Mouse (Mus musculus): ENCODE measurements around the gene Ttc28. TPM values are rescaled to one million over a fixed set of nuclear protein-coding genes. Genes with fewer than 3 reads are reported as not detected.

Gene Ttc28
- polyA plus RNA-seq, 1 experiment from 2014 or later: 13.5 TPM

DNA sequence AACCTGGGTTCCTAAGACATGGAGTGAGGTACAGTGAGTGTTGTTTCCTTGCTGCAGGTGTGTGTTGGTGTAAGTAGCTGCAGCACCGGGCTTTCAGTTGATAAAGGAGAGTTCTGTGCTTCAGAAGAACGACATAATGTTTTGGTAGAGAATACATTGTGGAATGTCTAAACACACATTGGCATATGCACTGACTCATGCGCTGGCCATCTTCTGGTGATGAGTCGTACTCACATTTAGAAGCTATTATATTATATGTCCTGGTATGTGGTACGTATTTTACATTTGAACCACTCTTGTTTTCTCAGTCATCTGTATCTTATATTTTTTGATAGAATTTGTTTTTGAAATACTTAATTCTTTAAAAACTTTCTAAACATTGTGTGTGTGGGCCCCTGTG lies 46.2 kb downstream of the Ttc28 start:
- DNase-seq (ENCODE audit: low spot score, missing footprints) (no peak), ATAC-seq (ENCODE audit: low FRiP score) (no peak)
- 94% methylated on average over 5 of the region's 5 CpGs for WGBS
- no peak overlapping the region for H3K4me3 ChIP-seq (ENCODE audit: low read depth, low read length)
- H3K36me3 ChIP-seq (ENCODE audit: control insufficient read depth, insufficient read depth, low read length): no peaks in the 10 kb centered on the region
- H3K27me3 ChIP-seq (ENCODE audit: control insufficient read depth, insufficient read depth, low read length): no peaks in the 10 kb centered on the region
- H3K9ac ChIP-seq (ENCODE audit: low read length): no peak overlapping the region
- no peaks in the 10 kb centered on the region for H3K9me3 ChIP-seq (ENCODE audit: control insufficient read depth, low read length)
- no peak overlapping the region for H3K4me2 ChIP-seq
- no peak overlapping the region for H3K27ac ChIP-seq (ENCODE audit: low read depth, low read length)
- no peaks in the 10 kb centered on the region for H3K4me1 ChIP-seq (ENCODE audit: control insufficient read depth, insufficient read depth, low read length)

DNA sequence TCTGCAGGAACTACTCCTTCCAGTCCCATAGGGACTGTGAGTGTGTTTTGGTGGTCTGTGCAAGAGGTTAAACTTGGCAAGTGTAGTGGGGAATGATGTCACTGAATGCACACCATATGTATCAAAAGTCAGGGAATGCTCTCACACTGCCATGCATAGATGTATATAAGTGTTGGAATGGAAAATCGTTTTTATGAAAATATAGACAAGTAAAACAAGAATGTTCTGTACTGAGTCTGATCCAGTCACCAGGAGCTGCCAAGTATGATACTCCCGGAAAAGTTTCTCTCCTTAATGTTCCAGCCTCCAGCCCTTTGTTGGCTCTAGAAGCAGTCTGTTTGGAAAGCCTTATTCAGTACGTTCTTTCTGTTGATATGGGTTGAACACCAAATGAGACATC lies 48.7 kb downstream of the Ttc28 start:
- 73% methylated on average over 3 of the region's 3 CpGs for WGBS
- Histone ChIP-seq H3K9ac (ENCODE audit: low read length) (no peak overlapping the region), H3K4me2 (no peak overlapping the region), H3K4me1 (ENCODE audit: control insufficient read depth, insufficient read depth, low read length) (no peaks in the 10 kb centered on the region), H3K9me3 (ENCODE audit: control insufficient read depth, low read length) (no peaks in the 10 kb centered on the region), H3K36me3 (ENCODE audit: control insufficient read depth, insufficient read depth, low read length) (no peaks in the 10 kb centered on the region), H3K27ac (ENCODE audit: low read depth, low read length) (no peak overlapping the region), H3K4me3 (ENCODE audit: low read depth, low read length) (no peak overlapping the region), H3K27me3 (ENCODE audit: control insufficient read depth, insufficient read depth, low read length) (no peaks in the 10 kb centered on the region)
- ATAC-seq (ENCODE audit: low FRiP score) (no peak), DNase-seq (ENCODE audit: low spot score, missing footprints) (no peak)

GRCm38 (mm10) chr5:110929306-110929705 lies 49.7 kb downstream of the Ttc28 start:
- DNase-seq (ENCODE audit: low spot score, missing footprints) (no peak), ATAC-seq (ENCODE audit: low FRiP score) (no peak)
- H3K4me1 ChIP-seq (ENCODE audit: control insufficient read depth, insufficient read depth, low read length): no peaks in the 10 kb centered on the region
- no peak overlapping the region for H3K27ac ChIP-seq (ENCODE audit: low read depth, low read length)
- H3K27me3 ChIP-seq (ENCODE audit: control insufficient read depth, insufficient read depth, low read length): no peaks in the 10 kb centered on the region
- no peaks in the 10 kb centered on the region for H3K36me3 ChIP-seq (ENCODE audit: control insufficient read depth, insufficient read depth, low read length)
- H3K4me3 ChIP-seq (ENCODE audit: low read depth, low read length): no peak overlapping the region
- H3K9me3 ChIP-seq (ENCODE audit: control insufficient read depth, low read length): no peaks in the 10 kb centered on the region
- WGBS: 94% methylated on average over 4 of the region's 4 CpGs
- no peak overlapping the region for H3K4me2 ChIP-seq
- no peak overlapping the region for H3K9ac ChIP-seq (ENCODE audit: low read length)

DNA sequence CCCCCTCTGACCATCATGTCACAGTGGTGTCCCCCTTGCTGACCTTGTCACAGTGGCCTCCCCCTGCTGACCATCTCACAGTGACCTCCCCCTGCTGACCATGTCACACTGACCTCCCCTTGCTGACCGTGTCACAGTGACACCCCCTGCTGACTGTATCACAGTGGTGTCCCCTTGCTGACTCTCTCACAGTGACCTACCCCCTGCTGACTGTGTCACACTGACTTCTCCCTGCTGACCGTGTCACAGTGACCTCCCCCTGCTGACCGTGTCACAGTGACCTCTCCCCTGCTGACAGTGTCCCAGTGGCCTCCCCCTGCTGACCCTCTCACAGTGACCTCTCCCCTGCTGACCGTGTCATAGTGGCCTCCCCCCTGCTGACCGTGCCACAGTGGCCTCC lies 57.0 kb downstream of the Ttc28 start:
- H3K9ac ChIP-seq (ENCODE audit: low read length): no peak overlapping the region
- WGBS: 35% methylated on average over 5 of the region's 5 CpGs
- peaks cover 2% of the 10 kb centered on the region; the same call in 1 of the 2 replicates for H3K4me1 ChIP-seq (ENCODE audit: control insufficient read depth, insufficient read depth, low read length)
- no peaks in the 10 kb centered on the region for H3K36me3 ChIP-seq (ENCODE audit: control insufficient read depth, insufficient read depth, low read length)
- H3K27me3 ChIP-seq (ENCODE audit: control insufficient read depth, insufficient read depth, low read length): no peaks in the 10 kb centered on the region
- no peak overlapping the region for H3K4me3 ChIP-seq (ENCODE audit: low read depth, low read length)
- no peaks in the 10 kb centered on the region for H3K9me3 ChIP-seq (ENCODE audit: control insufficient read depth, low read length)
- H3K4me2 ChIP-seq: no peak overlapping the region
- H3K27ac ChIP-seq (ENCODE audit: low read depth, low read length): no peak overlapping the region
- DNase-seq (ENCODE audit: low spot score, missing footprints) (no peak), ATAC-seq (ENCODE audit: low FRiP score) (no peak)

DNA sequence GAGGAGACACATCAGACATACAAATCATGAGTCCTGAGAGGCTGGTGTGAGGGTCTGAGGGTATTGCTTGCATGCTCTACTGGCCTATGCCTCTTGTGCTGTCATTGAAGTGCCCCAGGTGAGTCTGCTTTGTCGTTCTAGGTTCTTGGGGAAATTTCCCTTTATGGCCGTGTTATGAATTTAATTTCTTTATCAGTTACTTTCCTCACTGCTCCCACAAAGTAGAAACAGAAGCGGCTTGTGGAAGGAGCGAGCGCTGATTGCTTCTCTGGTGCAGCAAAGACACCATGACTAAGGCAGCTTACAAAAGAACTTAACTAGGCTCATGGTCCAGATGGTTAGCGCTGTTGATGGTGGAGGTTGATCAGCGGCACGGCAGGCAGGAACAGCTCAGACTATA lies 64.7 kb downstream of the Ttc28 start:
- Histone ChIP-seq H3K4me1 (ENCODE audit: control insufficient read depth, insufficient read depth, low read length) (no peaks in the 10 kb centered on the region; the same call in 1 of the 2 replicates), H3K27me3 (ENCODE audit: control insufficient read depth, insufficient read depth, low read length) (no peaks in the 10 kb centered on the region), H3K36me3 (ENCODE audit: control insufficient read depth, insufficient read depth, low read length) (no peaks in the 10 kb centered on the region), H3K9ac (ENCODE audit: low read length) (no peak overlapping the region), H3K4me3 (ENCODE audit: low read depth, low read length) (no peak overlapping the region), H3K4me2 (no peak overlapping the region), H3K9me3 (ENCODE audit: control insufficient read depth, low read length) (no peaks in the 10 kb centered on the region), H3K27ac (ENCODE audit: low read depth, low read length) (no peak overlapping the region)
- WGBS: 86% methylated on average over 8 of the region's 8 CpGs
- ATAC-seq (ENCODE audit: low FRiP score) (no peak), DNase-seq (ENCODE audit: low spot score, missing footprints) (peak; percentile 62)

DNA sequence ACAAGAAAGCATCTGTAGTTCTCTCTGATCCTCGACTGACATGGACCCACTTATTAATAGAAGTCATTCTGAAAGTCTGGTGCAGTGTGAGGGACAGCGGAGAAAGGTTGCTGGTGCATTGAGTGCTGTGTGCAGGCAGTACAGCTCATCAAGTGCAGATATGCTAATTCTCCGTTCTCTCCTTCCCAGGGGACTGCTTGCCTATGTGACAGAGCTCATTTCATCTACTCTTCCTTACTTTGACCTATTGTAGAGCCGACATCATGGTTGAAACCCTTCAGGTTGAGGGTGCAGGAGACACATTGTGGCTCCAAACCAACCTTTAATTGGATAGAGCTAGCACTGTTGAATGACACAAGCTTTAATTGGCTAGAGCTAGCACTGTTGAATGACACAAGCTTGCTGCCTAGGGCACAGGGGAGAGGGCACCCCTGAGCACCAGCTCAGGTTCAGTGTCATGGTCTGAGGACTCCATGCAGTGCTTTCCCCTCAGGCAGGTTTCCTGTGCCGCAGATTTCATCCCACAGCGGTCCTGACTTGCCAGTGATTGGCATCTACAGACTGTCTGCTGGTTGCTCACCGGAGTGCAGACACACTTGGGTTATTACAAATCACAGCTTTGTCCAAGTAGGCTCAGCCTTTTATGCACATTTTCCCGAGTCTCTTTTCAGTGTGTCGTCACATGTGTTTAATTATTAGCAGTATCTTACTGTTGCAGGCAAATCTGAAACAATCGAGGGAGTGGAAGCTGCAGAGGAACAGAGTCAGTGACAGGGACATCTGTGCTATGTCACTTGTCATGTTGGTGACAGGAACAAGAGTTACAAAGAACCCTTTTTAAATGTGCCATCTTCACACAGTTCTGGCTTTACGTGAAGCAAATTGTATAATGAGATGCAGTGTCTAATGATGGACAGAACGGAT lies 69.1 kb downstream of the Ttc28 start:
- Histone ChIP-seq H3K9me3 (ENCODE audit: control insufficient read depth, low read length) (no peaks in the 10 kb centered on the region), H3K27ac (ENCODE audit: low read depth, low read length) (no peak overlapping the region), H3K27me3 (ENCODE audit: control insufficient read depth, insufficient read depth, low read length) (no peaks in the 10 kb centered on the region), H3K4me3 (ENCODE audit: low read depth, low read length) (no peak overlapping the region), H3K4me1 (ENCODE audit: control insufficient read depth, insufficient read depth, low read length) (no peaks in the 10 kb centered on the region), H3K36me3 (ENCODE audit: control insufficient read depth, insufficient read depth, low read length) (no peaks in the 10 kb centered on the region), H3K9ac (ENCODE audit: low read length) (no peak overlapping the region), H3K4me2 (no peak overlapping the region)
- WGBS: 83% methylated on average over 12 of the region's 12 CpGs
- DNase-seq (ENCODE audit: low spot score, missing footprints) (peak; percentile 81), ATAC-seq (ENCODE audit: low FRiP score) (no peak)

DNA sequence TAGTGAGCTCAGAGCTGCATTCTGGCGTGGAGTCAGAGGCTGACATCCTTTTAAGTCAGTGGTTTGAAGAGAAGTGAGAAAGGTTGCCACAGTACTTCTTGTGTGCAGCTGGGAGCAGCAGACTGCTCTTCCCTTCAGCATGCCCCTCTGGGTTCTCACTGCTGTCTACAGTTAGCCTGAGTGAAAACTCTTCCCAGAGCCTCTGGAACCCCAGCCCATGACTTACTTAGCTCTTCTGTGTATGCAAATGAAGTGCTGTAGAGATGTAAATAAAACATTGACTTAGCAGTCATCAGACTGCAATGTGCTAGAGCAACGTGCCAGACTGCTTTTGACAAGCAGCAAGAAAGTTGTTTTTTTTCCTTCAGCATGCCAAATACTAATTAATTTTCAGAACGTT lies 70.2 kb downstream of the Ttc28 start:
- H3K9ac ChIP-seq (ENCODE audit: low read length): no peak overlapping the region
- no peaks in the 10 kb centered on the region for H3K4me1 ChIP-seq (ENCODE audit: control insufficient read depth, insufficient read depth, low read length)
- H3K4me3 ChIP-seq (ENCODE audit: low read depth, low read length): no peak overlapping the region
- ATAC-seq (ENCODE audit: low FRiP score): no peak
- H3K36me3 ChIP-seq (ENCODE audit: control insufficient read depth, insufficient read depth, low read length): no peaks in the 10 kb centered on the region
- no peaks in the 10 kb centered on the region for H3K9me3 ChIP-seq (ENCODE audit: control insufficient read depth, low read length)
- H3K27ac ChIP-seq (ENCODE audit: low read depth, low read length): no peak overlapping the region
- no peak overlapping the region for H3K4me2 ChIP-seq
- WGBS: 65% methylated on average over 3 of the region's 3 CpGs
- no peaks in the 10 kb centered on the region for H3K27me3 ChIP-seq (ENCODE audit: control insufficient read depth, insufficient read depth, low read length)
- DNase-seq (ENCODE audit: low spot score, missing footprints): peak; percentile 77

DNA sequence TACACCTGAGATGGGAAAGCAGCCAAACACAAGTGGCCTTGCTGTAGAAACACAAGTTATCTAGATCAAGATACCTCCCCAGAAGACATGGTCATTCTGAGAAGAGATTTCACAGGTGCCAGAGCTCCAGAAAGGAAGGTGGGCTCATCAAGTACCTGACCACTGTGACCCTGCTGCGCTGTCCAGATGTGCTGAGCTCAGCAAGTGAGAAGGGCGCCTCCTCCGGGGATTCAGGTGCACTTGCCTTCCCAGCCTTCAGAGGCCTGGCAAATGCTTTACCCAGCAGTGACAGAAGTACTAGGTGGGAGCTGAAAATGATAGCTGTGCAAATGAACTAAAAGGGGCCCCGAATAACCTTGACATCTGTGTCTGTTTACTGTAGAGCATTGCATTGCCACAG lies 78.6 kb downstream of the Ttc28 start:
- DNase-seq (ENCODE audit: low spot score, missing footprints) (no peak), ATAC-seq (ENCODE audit: low FRiP score) (no peak)
- H3K4me3 ChIP-seq (ENCODE audit: low read depth, low read length): no peak overlapping the region
- H3K9ac ChIP-seq (ENCODE audit: low read length): no peak overlapping the region
- H3K27me3 ChIP-seq (ENCODE audit: control insufficient read depth, insufficient read depth, low read length): no peaks in the 10 kb centered on the region
- no peaks in the 10 kb centered on the region for H3K36me3 ChIP-seq (ENCODE audit: control insufficient read depth, insufficient read depth, low read length)
- no peak overlapping the region for H3K27ac ChIP-seq (ENCODE audit: low read depth, low read length)
- 81% methylated on average over 4 of the region's 4 CpGs for WGBS
- H3K4me2 ChIP-seq: no peak overlapping the region
- H3K4me1 ChIP-seq (ENCODE audit: control insufficient read depth, insufficient read depth, low read length): no peaks in the 10 kb centered on the region
- no peaks in the 10 kb centered on the region for H3K9me3 ChIP-seq (ENCODE audit: control insufficient read depth, low read length)

DNA sequence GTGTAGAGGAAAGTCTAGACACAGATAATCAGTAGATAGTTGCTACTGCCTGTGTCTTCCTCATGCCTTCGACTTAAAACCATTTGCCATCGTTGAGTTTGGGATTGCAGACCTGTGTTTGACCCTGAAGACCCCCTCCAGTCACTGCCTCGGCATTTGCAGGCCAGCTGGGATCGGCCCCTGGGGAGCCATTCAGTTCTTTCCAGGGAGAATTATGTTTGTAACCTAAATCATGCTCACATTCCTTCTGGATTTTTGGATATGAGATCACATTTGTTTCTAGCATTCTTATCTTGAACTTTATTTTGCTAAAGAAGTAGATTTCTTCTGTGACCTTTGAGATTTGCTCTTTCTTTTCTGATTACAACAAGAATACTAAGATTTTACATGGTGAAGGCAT lies 80.5 kb downstream of the Ttc28 start:
- 59% methylated on average over 4 of the region's 4 CpGs for WGBS
- no peaks in the 10 kb centered on the region for H3K36me3 ChIP-seq (ENCODE audit: control insufficient read depth, insufficient read depth, low read length)

More for the DNA sequence above, 80.5 kb downstream of the Ttc28 start:
- Histone ChIP-seq H3K9ac (ENCODE audit: low read length) (no peak overlapping the region), H3K27ac (ENCODE audit: low read depth, low read length) (no peak overlapping the region), H3K4me2 (no peak overlapping the region), H3K9me3 (ENCODE audit: control insufficient read depth, low read length) (no peaks in the 10 kb centered on the region), H3K4me1 (ENCODE audit: control insufficient read depth, insufficient read depth, low read length) (no peaks in the 10 kb centered on the region), H3K27me3 (ENCODE audit: control insufficient read depth, insufficient read depth, low read length) (no peaks in the 10 kb centered on the region), H3K4me3 (ENCODE audit: low read depth, low read length) (no peak overlapping the region)
- DNase-seq (ENCODE audit: low spot score, missing footprints) (no peak), ATAC-seq (ENCODE audit: low FRiP score) (no peak)

Measured in midbrain, embryonic 11.5 days (tissue).